Mouse (Mus musculus) natural killer cell, adult 2 months (primary cell): ENCODE results near the gene Dnaja1.

Experiments
- DNase-seq, 2 experiments: peaks; one replicate each; pipeline ENCODE4 v3.0.0; 2022; ENCODE audit warnings: low spot score in 2 of 2

The Dnaja1 gene

GRCm38 (mm10) chr4:40722011-40722666, at the start of gene Dnaja1:
Dnaja1 (plus strand) TSS chr4:40722150.
- DNase-seq = peak; percentile 96

DNA sequence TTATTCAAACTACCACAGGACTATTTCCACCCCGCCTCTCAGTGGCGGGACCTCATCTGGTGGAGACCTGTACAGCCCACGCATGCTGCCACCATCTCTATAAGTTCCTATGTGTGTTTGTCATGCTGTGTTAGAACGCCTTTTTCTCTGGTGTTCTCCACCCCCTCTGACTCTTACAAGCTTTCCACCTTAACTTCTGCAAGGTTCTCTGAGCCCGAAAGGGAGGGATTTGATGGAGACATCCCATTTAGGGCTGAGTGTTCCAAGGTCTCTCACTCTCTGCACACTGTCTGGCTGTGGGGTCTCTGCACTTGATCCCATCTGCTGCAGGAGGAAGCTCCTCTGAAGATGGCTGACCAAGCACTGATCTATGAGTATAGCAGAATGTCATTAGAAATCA, 48.4 kb upstream of the Dnaja1 start:
- no peak for DNase-seq

DNA sequence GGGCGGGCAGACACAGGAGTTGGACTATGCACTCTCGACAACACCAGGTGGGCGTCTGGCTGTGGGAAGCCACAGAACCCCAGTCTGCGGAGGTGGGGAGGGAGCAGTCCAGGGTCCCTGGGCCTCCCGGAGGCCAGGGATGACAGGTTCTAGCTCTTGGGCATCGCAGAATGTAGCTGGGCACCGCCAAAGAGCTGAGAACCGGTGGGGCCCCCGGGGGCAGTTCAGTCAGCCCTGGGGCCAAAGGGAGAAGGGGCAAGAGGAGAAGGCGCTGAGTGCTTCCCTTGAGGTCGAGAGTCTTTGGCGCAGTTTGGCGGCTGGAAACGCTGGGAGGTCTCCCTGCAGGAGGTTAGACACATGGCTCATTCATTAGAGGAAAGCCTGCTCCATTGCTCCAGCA, 45.6 kb upstream of the Dnaja1 start:
- DNase-seq = no peak

- DNase-seq = no peak
Observed at GRCm38 (mm10) chr4:40677132-40677531, 44.8 kb upstream of the Dnaja1 start.

DNA sequence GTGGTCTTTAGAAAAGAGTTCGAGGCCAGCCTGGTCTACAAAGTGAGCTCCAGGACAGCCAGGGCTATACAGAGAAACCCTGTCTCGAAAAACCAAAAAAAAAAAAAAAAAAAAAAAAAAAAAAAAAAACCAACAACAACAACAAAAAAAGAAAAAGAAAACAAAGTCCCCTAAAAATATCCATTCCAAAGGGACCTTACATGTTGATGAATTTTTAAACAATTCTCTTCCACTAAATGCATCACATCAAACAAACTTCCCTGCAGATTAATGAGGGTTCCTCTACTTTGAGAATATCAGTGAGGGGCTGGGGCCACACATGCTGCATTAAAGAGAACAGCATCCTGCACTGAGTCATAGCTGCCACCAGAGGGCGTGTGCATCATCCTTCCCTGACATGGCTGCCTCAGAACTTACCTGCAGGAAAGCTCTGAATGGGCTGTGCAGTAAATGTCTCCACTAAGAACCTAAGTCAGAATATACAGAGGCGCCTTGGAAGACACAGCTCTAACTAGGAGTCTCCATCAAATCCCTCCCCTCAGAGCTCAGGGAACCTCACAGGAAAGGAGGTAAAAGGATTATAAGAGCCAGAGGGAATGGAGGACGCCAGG, 41.6 kb upstream of the Dnaja1 start:
- peak; percentile 9 to 39 for DNase-seq

DNA sequence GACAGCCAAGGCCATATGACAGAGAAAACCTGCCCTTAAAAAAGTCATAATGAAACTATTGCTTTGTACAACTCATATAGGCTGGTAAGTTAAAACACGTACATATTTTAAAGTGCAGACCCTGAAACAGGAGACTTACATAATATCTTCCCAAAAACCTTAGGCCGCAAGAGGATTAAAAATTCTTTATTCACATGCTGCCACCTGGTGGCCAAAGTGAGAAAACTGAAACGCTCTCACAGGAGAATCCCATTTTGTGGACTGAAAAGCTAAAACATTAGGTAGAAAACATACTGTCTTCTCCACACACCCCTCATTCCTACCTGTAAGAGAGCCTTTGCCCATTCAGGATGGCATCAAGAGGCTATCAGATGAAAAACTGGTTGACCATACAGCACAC, 40.0 kb upstream of the Dnaja1 start:
- DNase-seq = peak; percentile 3 to 39

DNA sequence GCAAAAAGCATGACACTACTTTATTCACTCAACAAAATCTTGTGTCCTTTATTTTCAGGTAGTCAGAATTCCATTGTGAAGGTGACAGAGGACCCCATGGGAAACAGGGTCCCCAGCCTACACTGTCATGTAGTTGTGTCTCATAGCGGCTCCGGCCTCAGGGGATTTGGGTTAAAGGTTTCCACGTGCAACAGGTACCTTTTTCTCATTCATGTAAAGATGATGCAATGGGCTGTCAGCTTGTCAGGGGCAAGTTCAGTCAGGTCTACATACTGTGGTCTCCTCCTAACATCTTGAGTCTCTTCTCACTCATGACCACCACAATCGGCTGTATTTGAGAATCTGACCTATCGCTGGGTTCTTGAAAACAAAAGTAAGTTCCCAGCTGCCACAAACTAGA, 39.6 kb upstream of the Dnaja1 start:
- DNase-seq = no peak

DNA sequence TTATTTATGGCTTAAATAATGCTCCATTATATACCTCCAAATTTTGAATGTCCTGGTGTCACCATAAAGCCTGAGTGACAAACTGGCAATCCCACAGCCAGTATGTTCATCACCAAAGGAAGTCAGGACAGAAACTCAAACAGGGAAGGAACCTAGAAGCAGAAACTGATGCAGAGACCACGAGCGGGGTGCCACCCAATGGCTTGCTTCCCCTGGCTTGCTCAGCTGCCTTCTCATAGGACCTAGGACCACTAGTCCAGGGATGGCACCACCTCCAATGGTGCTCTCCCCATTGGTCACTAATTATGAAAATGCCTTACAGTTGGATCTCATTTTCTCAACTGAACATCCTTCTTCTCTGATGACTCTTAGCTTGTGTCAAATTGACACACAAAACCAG, 38.6 kb upstream of the Dnaja1 start:
- no peak for DNase-seq

DNA sequence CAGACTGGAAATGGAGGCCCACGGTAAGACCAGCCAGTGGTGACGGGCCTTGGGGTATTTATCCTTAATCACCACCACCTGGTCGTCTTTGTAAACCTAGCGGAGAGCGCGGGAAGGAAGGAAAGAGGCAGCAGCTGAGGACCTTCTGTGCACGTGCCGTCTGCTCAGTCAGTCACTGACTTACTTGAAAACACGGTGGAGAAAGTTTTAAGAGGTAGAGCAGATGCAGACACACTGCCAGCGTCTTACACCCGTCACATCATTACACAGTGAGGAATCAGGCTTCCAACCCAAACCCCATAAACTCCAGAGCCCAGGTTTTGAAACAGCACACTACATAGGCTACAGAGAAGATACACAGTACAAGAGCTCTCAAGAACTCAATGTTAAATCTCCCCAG, 30.9 kb upstream of the Dnaja1 start:
- DNase-seq = no peak

GRCm38 (mm10) chr4:40697059-40697458, 24.9 kb upstream of the Dnaja1 start:
- DNase-seq = no peak

- DNase-seq = no peak
Observed at GRCm38 (mm10) chr4:40700216-40700615, 21.7 kb upstream of the Dnaja1 start.

- no peak for DNase-seq
Observed at GRCm38 (mm10) chr4:40701796-40702195, 20.2 kb upstream of the Dnaja1 start.

DNA sequence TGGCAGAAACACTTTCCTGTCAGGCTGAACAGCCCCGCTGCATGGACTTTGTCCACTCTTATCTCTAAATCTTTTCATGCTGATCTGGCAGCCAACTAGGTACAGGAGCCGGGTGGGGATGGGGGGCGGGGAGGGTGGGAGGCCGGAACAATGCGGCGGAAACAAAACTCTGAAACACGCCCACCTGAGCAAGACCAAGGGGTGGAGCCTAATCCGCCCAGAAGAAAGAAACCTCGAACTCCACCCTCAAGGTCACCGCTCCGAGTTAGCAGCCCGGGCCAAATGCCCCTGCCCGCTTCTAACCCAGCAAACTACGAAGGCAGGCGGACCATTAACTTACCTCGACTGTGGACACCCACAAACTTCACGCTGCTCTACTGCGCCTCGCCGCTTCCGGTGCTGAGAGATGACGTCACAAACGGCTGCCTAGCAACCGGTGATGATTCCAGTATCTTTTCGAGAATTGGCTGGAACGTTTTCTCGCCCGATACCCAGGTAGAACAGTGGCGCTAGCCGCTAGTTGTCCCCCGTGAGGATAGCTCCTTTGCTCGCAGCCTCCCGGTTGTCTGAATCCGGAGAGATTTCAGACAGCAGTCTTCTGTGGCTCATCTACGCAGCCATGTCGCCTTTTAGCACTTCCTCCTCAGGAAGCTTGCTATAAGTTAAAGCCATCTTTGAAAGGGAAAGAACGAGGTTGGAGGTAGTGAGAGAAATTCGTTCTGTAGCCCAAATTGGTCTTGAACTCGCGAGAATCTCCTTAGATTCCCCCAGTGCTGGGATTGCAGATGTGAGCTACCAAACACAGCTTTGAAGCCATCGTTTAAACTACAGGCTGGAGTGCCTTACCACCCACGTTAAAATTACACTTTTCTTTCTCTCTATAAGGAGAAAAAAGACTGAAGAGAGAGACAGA, 18.9 kb upstream of the Dnaja1 start, which contains the start of gene Aptx:
Gene Aptx, minus strand, starts transcription at position 398 of the 913 bp plus-strand sequence.
- DNase-seq = peak; percentile 96 to 97

GRCm38 (mm10) chr4:40703710-40704275, 18.2 kb upstream of the Dnaja1 start:
- DNase-seq = no peak

GRCm38 (mm10) chr4:40717141-40717540, 4.8 kb upstream of the Dnaja1 start:
- no peak for DNase-seq

DNA sequence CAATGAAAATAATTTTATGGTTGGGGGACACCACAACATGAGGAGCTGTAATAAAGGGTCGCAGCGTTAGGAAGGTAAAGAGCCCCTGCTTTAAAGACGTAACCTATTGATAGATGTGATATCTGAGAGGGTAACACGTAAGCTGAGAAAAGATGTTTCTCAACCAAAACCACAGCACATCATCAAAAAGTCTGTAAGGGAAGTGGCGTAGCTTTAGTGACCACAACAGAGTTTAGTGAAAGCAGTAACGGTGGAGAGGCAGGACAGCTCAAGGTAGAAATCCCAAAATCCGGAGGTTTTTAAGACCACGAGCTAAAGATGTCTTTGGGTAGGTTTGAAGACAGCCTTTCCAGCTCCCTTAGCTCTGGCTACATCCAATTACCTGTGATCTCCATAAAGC, 1.0 kb upstream of the Dnaja1 start:
- peak; percentile 60 to 73 for DNase-seq

DNA sequence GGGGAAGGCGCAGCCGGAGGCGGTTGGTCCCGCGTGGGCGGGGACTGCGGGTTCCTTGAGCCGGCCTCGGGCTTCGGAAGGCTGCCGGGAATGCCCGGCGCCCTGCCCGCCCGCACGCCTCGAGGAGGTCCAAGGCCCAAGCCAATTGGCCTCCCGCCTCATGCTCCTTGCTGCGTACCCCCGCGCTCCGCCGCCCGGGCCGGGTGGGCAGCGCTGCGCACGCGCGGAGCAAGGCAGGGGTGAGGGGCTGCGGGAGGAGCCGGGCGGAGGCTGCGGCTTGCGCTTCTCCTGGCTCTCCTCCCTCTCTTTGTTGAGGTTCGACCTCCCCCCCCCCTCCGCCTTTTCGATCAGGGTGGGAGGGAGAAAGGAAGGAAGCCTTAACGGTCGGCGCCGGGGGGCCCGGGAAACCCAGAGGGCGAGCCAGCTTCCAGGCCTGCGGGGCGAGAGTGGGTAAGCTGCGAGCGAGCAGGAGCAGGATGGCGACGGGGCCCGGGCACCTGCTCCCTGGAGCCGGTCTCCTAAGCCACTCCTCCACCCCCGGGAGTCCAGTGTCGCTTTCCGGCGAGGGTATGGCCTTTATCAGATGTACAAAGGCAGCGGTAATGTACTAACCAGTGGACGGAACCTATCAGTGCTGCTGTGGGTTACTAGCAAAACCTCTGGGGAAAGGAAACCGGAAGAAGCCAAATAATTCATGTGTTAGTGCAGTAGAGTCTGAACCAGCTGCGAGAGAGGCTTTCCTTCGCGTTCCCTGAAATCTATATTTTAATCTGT, 924 bp downstream of the Dnaja1 start:
- DNase-seq = peak; percentile 76 to 83

- no peak for DNase-seq
Observed at GRCm38 (mm10) chr4:40725141-40725540, 3.2 kb downstream of the Dnaja1 start.

GRCm38 (mm10) chr4:40725554-40725953, 3.6 kb downstream of the Dnaja1 start:
- no peak for DNase-seq

DNA sequence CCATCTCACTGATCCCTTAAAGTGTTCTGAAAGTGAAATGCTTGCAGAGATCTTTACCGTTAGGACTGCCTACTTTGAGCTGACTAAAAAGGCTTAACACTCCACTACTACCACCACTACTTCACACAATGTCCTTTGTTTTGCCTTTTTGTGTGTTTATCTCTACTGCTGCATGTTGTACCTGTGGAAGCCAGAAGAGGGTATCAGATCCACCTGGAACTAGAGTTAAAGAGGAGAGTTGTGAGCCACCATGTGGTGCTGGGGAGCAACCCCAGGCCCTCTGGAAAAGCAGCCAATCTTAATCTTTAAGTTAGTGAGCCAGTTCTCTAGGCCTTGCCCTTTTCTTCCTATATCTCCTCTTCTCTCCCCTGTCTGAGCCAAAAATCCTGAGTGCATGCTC, 5.3 kb downstream of the Dnaja1 start:
- DNase-seq = no peak

DNA sequence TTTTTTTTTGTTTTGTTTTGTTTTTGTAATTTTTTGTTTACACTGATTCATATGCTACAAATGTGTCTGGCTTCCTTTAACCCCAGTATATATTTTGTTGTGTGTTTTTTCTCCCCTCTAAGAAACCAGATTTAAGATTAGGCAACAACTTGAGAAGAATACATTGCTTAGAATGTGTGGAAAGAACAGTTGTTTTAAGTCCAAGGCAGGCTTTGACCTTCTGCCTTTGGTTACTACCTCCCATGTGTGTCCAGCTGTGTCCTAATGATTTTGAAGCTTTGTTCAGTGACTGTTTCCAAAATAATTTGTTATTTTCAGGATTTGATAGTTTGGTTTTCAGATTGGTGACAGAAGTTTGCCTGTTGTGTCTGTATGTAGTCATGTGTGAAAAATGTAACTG, 9.3 kb downstream of the Dnaja1 start:
- DNase-seq = no peak
